8 mouse cellular contexts compared by ENCODE assay signal in genomic region chr10:43173141-43173827, GRCm38 (mm10). TPM values are rescaled to one million over a fixed set of nuclear protein-coding genes. Genes with fewer than 3 reads are reported as not detected.
A peak's percentile ranks its signal among the peaks of the same experiment; 100 is the strongest.
DNase-seq lines count a peak whose midpoint lies in the region; ATAC-seq and TF ChIP-seq lines count a peak whose summit lies in the region.

No protein-coding gene starts in this region.

- TF ChIP-seq POLR2A in cerebellum, adult 2 months (IDR thresholded peaks at IDR 0.05; ENCODE audit: borderline replicate concordance, insufficient read depth, low read length), result no peak

- under 1% methylated on average over 53 of the region's 53 CpGs for WGBS in cerebellum, adult 2 months
- WGBS in forebrain, postnatal 0 days, result under 1% methylated on average over 53 of the region's 53 CpGs

- H3K4me1 ChIP-seq in cerebellum, adult 2 months (ENCODE audit: control insufficient read depth, insufficient read depth, low read length), result peaks cover 5% of the 10 kb centered on the region; the same call in 1 of the 2 replicates
- peaks cover 11% of the 10 kb centered on the region for H3K4me1 ChIP-seq in forebrain, postnatal 0 days (ENCODE audit: insufficient read depth)

- peak overlapping the region; percentile 92 for H3K4me2 ChIP-seq in forebrain, postnatal 0 days (ENCODE audit: low read depth)

- peak overlapping the region; percentile 98 for H3K4me3 ChIP-seq in cerebellum, adult 2 months (replicated peaks; ENCODE audit: insufficient read depth, low read depth, low read length)
- H3K4me3 ChIP-seq in forebrain, postnatal 0 days (ENCODE audit: low read depth, low read length), result peak overlapping the region; percentile 88

- H3K27ac ChIP-seq in cerebellum, adult 2 months (ENCODE audit: insufficient read depth, low read length), result peak overlapping the region; percentile 64
- peak overlapping the region; percentile 97 for H3K27ac ChIP-seq in forebrain, postnatal 0 days (ENCODE audit: low read depth, low read length)

- no peak for TF ChIP-seq CTCF in cerebellum, adult 2 months (IDR thresholded peaks at IDR 0.05; ENCODE audit: borderline replicate concordance, insufficient read depth, low read depth, low read length)
- no peak for TF ChIP-seq CTCF in forebrain, postnatal 0 days (IDR thresholded peaks at IDR 0.05; ENCODE audit: low read depth)

- H3K9me3 ChIP-seq in forebrain, postnatal 0 days (ENCODE audit: low read length), result no peaks in the 10 kb centered on the region

- peak; percentile 11 for ATAC-seq in forebrain, postnatal 0 days

- H3K36me3 ChIP-seq in forebrain, postnatal 0 days (ENCODE audit: insufficient read depth), result no peaks in the 10 kb centered on the region

- peak overlapping the region; percentile 85 for H3K9ac ChIP-seq in forebrain, postnatal 0 days

- H3K27me3 ChIP-seq in cerebellum, adult 2 months (ENCODE audit: control insufficient read depth, insufficient read depth, low read length), result no peaks in the 10 kb centered on the region
- no peaks in the 10 kb centered on the region for H3K27me3 ChIP-seq in forebrain, postnatal 0 days (ENCODE audit: insufficient read depth, low read length)

- DNase-seq in ZHBTc4 (ENCODE audit: low read depth, low spot score), result peak; percentile 57
- peak; percentile 63 to 70 for DNase-seq in cerebellum, adult 2 months
- peak; percentile 58 for DNase-seq in forebrain, postnatal 0 days
- peak; percentile 84 for DNase-seq in heart, postnatal 4 days
- DNase-seq in layer of hippocampus, postnatal 14 days (ENCODE audit: low spot score in 2 of 2), result peak; percentile 45 to 52
- DNase-seq in lung, postnatal 14 days, result peak; percentile 64
- DNase-seq in right cerebral cortex, postnatal 25 days, result peak; percentile 55
- DNase-seq in natural killer cell, adult 2 months (ENCODE audit: low spot score in 2 of 2), result no peak

RNA-seq across cellular contexts. Expression of gene Sobp, which starts 1.0 kb away (rescaled TPM):
- 14.7 and 15.2 TPM in 2 replicates for polyA plus RNA-seq in cerebellum, adult 2 months (2012; rRNA removed)
- total RNA-seq in forebrain, postnatal 0 days (2014; rRNA removed), result 31.5 and 38.3 TPM in 2 replicates
- polyA plus RNA-seq in forebrain, postnatal 0 days (2015; fragmentation: Nextera tagmentation; extraction: Ambion mirVana), result 16.4 and 19.9 TPM in 2 replicates
- total RNA-seq in heart, postnatal 4 days (2021), result 10 to 100 TPM; 12.2 to 13.0 TPM
- 10 to 100 TPM; 80.1 to 85.0 TPM for total RNA-seq in layer of hippocampus, postnatal 14 days (2021)

RNA-seq across cellular contexts. Expression of gene 9030612E09Rik, which starts 1.2 kb away (rescaled TPM):
- 2.9 and 3.3 TPM in 2 replicates for polyA plus RNA-seq in cerebellum, adult 2 months (2012; rRNA removed)
- 0.77 and 2.2 TPM in 2 replicates for total RNA-seq in forebrain, postnatal 0 days (2014; rRNA removed)
- polyA plus RNA-seq in forebrain, postnatal 0 days (2015; fragmentation: Nextera tagmentation; extraction: Ambion mirVana), result 2.3 and 2.4 TPM in 2 replicates
- 1 to 10 TPM; 1.0 to 1.1 TPM for total RNA-seq in heart, postnatal 4 days (2021)
- total RNA-seq in layer of hippocampus, postnatal 14 days (2021), result 1 to 10 TPM; 1.4 to 2.2 TPM

RNA-seq across cellular contexts. Expression of gene Pdss2, which starts 48.0 kb away (rescaled TPM):
- polyA plus RNA-seq in cerebellum, adult 2 months (2012; rRNA removed), result 12.8 and 13.7 TPM in 2 replicates
- total RNA-seq in forebrain, postnatal 0 days (2014; rRNA removed), result 20.5 and 21.1 TPM in 2 replicates
- 14.0 and 18.4 TPM in 2 replicates for polyA plus RNA-seq in forebrain, postnatal 0 days (2015; fragmentation: Nextera tagmentation; extraction: Ambion mirVana)
- 10 to 100 TPM; 20.5 to 21.6 TPM for total RNA-seq in heart, postnatal 4 days (2021)
- 10 to 100 TPM; 16.0 to 17.7 TPM for total RNA-seq in layer of hippocampus, postnatal 14 days (2021)

Comparison
In these comparisons a context has a peak if more than half of its experiments do, and no peak if none do; other contexts are left out.
1. DNase-seq: peak in ZHBTc4 (single experiment), cerebellum, adult 2 months (2 of 2), forebrain, postnatal 0 days (single experiment), heart, postnatal 4 days (single experiment), layer of hippocampus, postnatal 14 days (2 of 2), lung, postnatal 14 days (single experiment) and right cerebral cortex, postnatal 25 days (single experiment); none in natural killer cell, adult 2 months (0 of 2).